Mouse (Mus musculus): ENCODE results near the gene Tmem8. TPM values are rescaled to one million over a fixed set of nuclear protein-coding genes. Genes with fewer than 3 reads are reported as not detected.
A peak's percentile ranks its signal among the peaks of the same experiment; 100 is the strongest.

The Tmem8 gene
- 1.3 and 1.7 TPM in 2 replicates for polyA plus RNA-seq (2014; fragmentation: Nextera tagmentation; extraction: Ambion mirVana)

- Histone ChIP-seq H3K9ac (peak within 1 kb of the TSS; percentile 64), H3K27me3 (ENCODE audit: insufficient read depth, low read length) (peaks cover 70% of the 10 kb centered on the region), H3K4me3 (ENCODE audit: low read depth, low read length) (peak within 1 kb of the TSS; percentile 63), H3K4me2 (peak within 1 kb of the TSS; percentile 95), H3K4me1 (ENCODE audit: insufficient read depth) (no peaks in the 10 kb centered on the region), H3K9me3 (ENCODE audit: low read depth, low read length) (no peaks in the 10 kb centered on the region), H3K36me3 (ENCODE audit: insufficient read depth) (no peaks in the 10 kb centered on the region), H3K27ac (ENCODE audit: low read depth) (no peak within 1 kb of the TSS)
- TF ChIP-seq CTCF (IDR thresholded peaks at IDR 0.05; ENCODE audit: low read depth), result peak; percentile 45
- peak; percentile 72 for DNase-seq
- WGBS, result under 1% methylated on average over 72 of the region's 75 CpGs
- peak; percentile 69 for ATAC-seq (ENCODE audit: insufficient read depth)
Observed at GRCm38 (mm10) chr17:26113181-26113948, at the start of gene Tmem8. TSS of gene Tmem8 (plus strand) at chr17:26113299.

- peaks cover 17% of the 10 kb centered on the region; the same call in 1 of the 2 replicates for H3K36me3 ChIP-seq (ENCODE audit: insufficient read depth)
- 65% methylated on average over 6 of the region's 6 CpGs for WGBS
Observed at GRCm38 (mm10) chr17:26064916-26065315, 48.2 kb upstream of the Tmem8 start.

GRCm38 (mm10) chr17:26066488-26067020, 46.5 kb upstream of the Tmem8 start:
- DNase-seq (no peak), ATAC-seq (ENCODE audit: insufficient read depth) (no peak)
- Histone ChIP-seq H3K36me3 (ENCODE audit: insufficient read depth) (peaks cover 17% of the 10 kb centered on the region; the same call in 1 of the 2 replicates), H3K27me3 (ENCODE audit: insufficient read depth, low read length) (no peaks in the 10 kb centered on the region), H3K27ac (ENCODE audit: low read depth) (no peak overlapping the region), H3K4me1 (ENCODE audit: insufficient read depth) (peaks cover 14% of the 10 kb centered on the region; the same call in 1 of the 2 replicates), H3K9me3 (ENCODE audit: low read depth, low read length) (no peaks in the 10 kb centered on the region), H3K4me2 (peak overlapping the region; percentile 99), H3K9ac (no peak overlapping the region), H3K4me3 (ENCODE audit: low read depth, low read length) (peak overlapping the region; percentile 81)
- no peak for TF ChIP-seq CTCF (IDR thresholded peaks at IDR 0.05; ENCODE audit: low read depth)
- 84% methylated on average over 7 of the region's 7 CpGs for WGBS

More at GRCm38 (mm10) chr17:26064916-26065315, 48.2 kb upstream of the Tmem8 start:
- ATAC-seq (ENCODE audit: insufficient read depth) (no peak), DNase-seq (no peak)
- Histone ChIP-seq H3K27me3 (ENCODE audit: insufficient read depth, low read length) (no peaks in the 10 kb centered on the region), H3K27ac (ENCODE audit: low read depth) (no peak overlapping the region), H3K9me3 (ENCODE audit: low read depth, low read length) (no peaks in the 10 kb centered on the region), H3K4me3 (ENCODE audit: low read depth, low read length) (no peak overlapping the region), H3K4me2 (no peak overlapping the region), H3K4me1 (ENCODE audit: insufficient read depth) (peaks cover 14% of the 10 kb centered on the region; the same call in 1 of the 2 replicates), H3K9ac (no peak overlapping the region)
- no peak for TF ChIP-seq CTCF (IDR thresholded peaks at IDR 0.05; ENCODE audit: low read depth)

GRCm38 (mm10) chr17:26068024-26068830, 44.9 kb upstream of the Tmem8 start:
- Histone ChIP-seq H3K9me3 (ENCODE audit: low read depth, low read length) (no peaks in the 10 kb centered on the region), H3K4me1 (ENCODE audit: insufficient read depth) (peaks cover 14% of the 10 kb centered on the region; the same call in 1 of the 2 replicates), H3K4me2 (peak overlapping the region; percentile 99), H3K4me3 (ENCODE audit: low read depth, low read length) (peak overlapping the region; percentile 81), H3K36me3 (ENCODE audit: insufficient read depth) (peaks cover 9% of the 10 kb centered on the region; the same call in 1 of the 2 replicates), H3K9ac (peak overlapping the region; percentile 79), H3K27me3 (ENCODE audit: insufficient read depth, low read length) (no peaks in the 10 kb centered on the region), H3K27ac (ENCODE audit: low read depth) (no peak overlapping the region)
- DNase-seq, result peak; percentile 27
- ATAC-seq (ENCODE audit: insufficient read depth), result peak; percentile 23; the same call in 1 of the 2 replicates
- no peak for TF ChIP-seq CTCF (IDR thresholded peaks at IDR 0.05; ENCODE audit: low read depth)
- WGBS, result 1% methylated on average over 44 of the region's 44 CpGs

GRCm38 (mm10) chr17:26068831-26069739, 44.0 kb upstream of the Tmem8 start, which contains the start of gene Rab11fip3:
TSS of gene Rab11fip3 (minus strand) at chr17:26069555.
- peak within 1 kb of the TSS; percentile 79 for H3K9ac ChIP-seq
- peak; percentile 93 for ATAC-seq (ENCODE audit: insufficient read depth)
- peaks cover 14% of the 10 kb centered on the region; the same call in 1 of the 2 replicates for H3K4me1 ChIP-seq (ENCODE audit: insufficient read depth)
- H3K9me3 ChIP-seq (ENCODE audit: low read depth, low read length), result no peaks in the 10 kb centered on the region
- H3K36me3 ChIP-seq (ENCODE audit: insufficient read depth), result peaks cover 9% of the 10 kb centered on the region; the same call in 1 of the 2 replicates
- DNase-seq, result peak; percentile 95
- peak within 1 kb of the TSS; percentile 81 for H3K4me3 ChIP-seq (ENCODE audit: low read depth, low read length)
- no peaks in the 10 kb centered on the region for H3K27me3 ChIP-seq (ENCODE audit: insufficient read depth, low read length)
- under 1% methylated on average over 92 of the region's 94 CpGs for WGBS
- TF ChIP-seq CTCF (IDR thresholded peaks at IDR 0.05; ENCODE audit: low read depth), result no peak
- peak within 1 kb of the TSS; percentile 99 for H3K4me2 ChIP-seq
- H3K27ac ChIP-seq (ENCODE audit: low read depth), result 0 out of 2 replicates have a peak within 1 kb of the TSS, but pooled peaks have one; percentile 46

- H3K4me3 ChIP-seq (ENCODE audit: low read depth, low read length), result peak overlapping the region; percentile 81
- no peak for ATAC-seq (ENCODE audit: insufficient read depth)
- no peak for DNase-seq
Observed at GRCm38 (mm10) chr17:26070136-26070535, 43.0 kb upstream of the Tmem8 start.

More at GRCm38 (mm10) chr17:26070136-26070535, 43.0 kb upstream of the Tmem8 start:
- no peak overlapping the region for H3K9ac ChIP-seq
- no peaks in the 10 kb centered on the region for H3K36me3 ChIP-seq (ENCODE audit: insufficient read depth)
- H3K4me2 ChIP-seq, result peak overlapping the region; percentile 99
- H3K4me1 ChIP-seq (ENCODE audit: insufficient read depth), result peaks cover 14% of the 10 kb centered on the region; the same call in 1 of the 2 replicates
- no peak overlapping the region for H3K27ac ChIP-seq (ENCODE audit: low read depth)
- no peaks in the 10 kb centered on the region for H3K9me3 ChIP-seq (ENCODE audit: low read depth, low read length)
- 29% methylated on average over 6 of the region's 6 CpGs for WGBS
- TF ChIP-seq CTCF (IDR thresholded peaks at IDR 0.05; ENCODE audit: low read depth), result no peak
- no peaks in the 10 kb centered on the region for H3K27me3 ChIP-seq (ENCODE audit: insufficient read depth, low read length)
